In genomic region chr8:119992249-119992648, GRCm38 (mm10) we compare ENCODE assay signal across 7 mouse cellular contexts. TPM values are rescaled to one million over a fixed set of nuclear protein-coding genes. Genes with fewer than 3 reads are reported as not detected.
A peak's percentile ranks its signal among the peaks of the same experiment; 100 is the strongest.
DNase-seq lines count a peak whose midpoint lies in the region; ATAC-seq lines count a peak whose summit lies in the region.

Gene Crispld2 (plus strand): TSS chr8:119992438.

- peak within 1 kb of the TSS; percentile 74 for H3K4me2 ChIP-seq in limb, embryonic 13.5 days (replicated peaks)
- peak within 1 kb of the TSS; percentile 57 for H3K4me2 ChIP-seq in midbrain, embryonic 14.5 days (ENCODE audit: low read length)

- peaks cover 42% of the 10 kb centered on the region for H3K4me1 ChIP-seq in heart, embryonic 10.5 days
- H3K4me1 ChIP-seq in limb, embryonic 13.5 days: peaks cover 34% of the 10 kb centered on the region
- H3K4me1 ChIP-seq in midbrain, embryonic 14.5 days (ENCODE audit: control insufficient read depth, insufficient read depth, low read length): no peaks in the 10 kb centered on the region

- peaks cover 61% of the 10 kb centered on the region for H3K27me3 ChIP-seq in heart, embryonic 10.5 days (ENCODE audit: insufficient read depth, poor library complexity, severe bottlenecking)
- peaks cover 29% of the 10 kb centered on the region for H3K27me3 ChIP-seq in limb, embryonic 13.5 days
- H3K27me3 ChIP-seq in midbrain, embryonic 14.5 days (ENCODE audit: control insufficient read depth, insufficient read depth, low read length): peaks cover 33% of the 10 kb centered on the region

- no peaks in the 10 kb centered on the region for H3K36me3 ChIP-seq in heart, embryonic 10.5 days
- no peaks in the 10 kb centered on the region for H3K36me3 ChIP-seq in limb, embryonic 13.5 days
- no peaks in the 10 kb centered on the region for H3K36me3 ChIP-seq in midbrain, embryonic 14.5 days (ENCODE audit: control insufficient read depth, insufficient read depth, low read length)

- ATAC-seq in erythroblast, adult 5-6 weeks (replicated peaks; ENCODE audit: low FRiP score, poor library complexity, severe bottlenecking): 0 out of 2 replicates have a peak, but pooled peaks have one; percentile 48
- ATAC-seq in limb, embryonic 13.5 days (ENCODE audit: low FRiP score, low read depth): peak; percentile 88
- ATAC-seq in midbrain, embryonic 14.5 days (ENCODE audit: low FRiP score, low TSS enrichment): peak; percentile 79

- peak within 1 kb of the TSS; percentile 39; the same call in 1 of the 2 replicates for H3K27ac ChIP-seq in heart, embryonic 10.5 days
- no peak within 1 kb of the TSS for H3K27ac ChIP-seq in limb, embryonic 13.5 days
- no peak within 1 kb of the TSS for H3K27ac ChIP-seq in midbrain, embryonic 14.5 days (replicated peaks; ENCODE audit: low read depth, low read length)

- DNase-seq in brain, embryonic 18.5 days (ENCODE audit: low read depth, low spot score): peak; percentile 61
- DNase-seq in heart, embryonic 10.5 days (ENCODE audit: low spot score): peak; percentile 90
- DNase-seq in kidney, adult 9 months: peak; percentile 56
- DNase-seq in midbrain, embryonic 14.5 days: peak; percentile 90
- peak; percentile 64 to 79 for DNase-seq in spleen, postnatal 4 days (ENCODE audit: low spot score in 2 of 2)

- H3K4me3 ChIP-seq in heart, embryonic 10.5 days: peak within 1 kb of the TSS; percentile 44
- peak within 1 kb of the TSS; percentile 46 for H3K4me3 ChIP-seq in limb, embryonic 13.5 days
- peak within 1 kb of the TSS; percentile 26 for H3K4me3 ChIP-seq in midbrain, embryonic 14.5 days (replicated peaks; ENCODE audit: low read depth, low read length)

- peak within 1 kb of the TSS; percentile 43 for H3K9ac ChIP-seq in limb, embryonic 13.5 days
- H3K9ac ChIP-seq in midbrain, embryonic 14.5 days (replicated peaks; ENCODE audit: low read length): no peak within 1 kb of the TSS

- H3K9me3 ChIP-seq in heart, embryonic 10.5 days: no peaks in the 10 kb centered on the region
- no peaks in the 10 kb centered on the region for H3K9me3 ChIP-seq in limb, embryonic 13.5 days
- H3K9me3 ChIP-seq in midbrain, embryonic 14.5 days (ENCODE audit: control insufficient read depth, low read length): no peaks in the 10 kb centered on the region

- under 1% methylated on average over 25 of the region's 25 CpGs for WGBS in heart, embryonic 10.5 days
- WGBS in limb, embryonic 13.5 days: under 1% methylated on average over 25 of the region's 25 CpGs
- under 1% methylated on average over 25 of the region's 25 CpGs for WGBS in midbrain, embryonic 14.5 days

RNA-seq across cellular contexts. Expression of gene Crispld2, which starts in this region (rescaled TPM):
- total RNA-seq in erythroblast, adult 5-6 weeks (2015; ENCODE audit: low replicate concordance): 1.9 and 3.1 TPM in 2 replicates
- total RNA-seq in erythroblast, adult 5-6 weeks (2017; ENCODE audit: low replicate concordance): 2.9 and 3.0 TPM in 2 replicates
- polyA plus RNA-seq in heart, embryonic 10.5 days (2016; fragmentation: Nextera tagmentation; extraction: Ambion mirVana): 3.2 and 9.7 TPM in 2 replicates
- polyA plus RNA-seq in limb, embryonic 13.5 days (2015; fragmentation: Nextera tagmentation; extraction: Ambion mirVana): 7.1 and 8.9 TPM in 2 replicates
- polyA plus RNA-seq in midbrain, embryonic 14.5 days (2014; fragmentation: Nextera tagmentation; extraction: Ambion mirVana): 0.66 and 1.1 TPM in 2 replicates
